Mouse (Mus musculus): Measurements from ENCODE around the gene Dyrk1a.

The Dyrk1a gene

GRCm38 (mm10) chr16:94590214-94590613 is 20.4 kb downstream of the Dyrk1a start:
- no peak for DNase-seq (ENCODE audit: low spot score in 2 of 2)

GRCm38 (mm10) chr16:94590977-94591376 is 21.2 kb downstream of the Dyrk1a start:
- DNase-seq (ENCODE audit: low spot score in 2 of 2): no peak

GRCm38 (mm10) chr16:94591536-94591935 is 21.7 kb downstream of the Dyrk1a start:
- DNase-seq (ENCODE audit: low spot score in 2 of 2): no peak

- DNase-seq (ENCODE audit: low spot score in 2 of 2): no peak
These were observed 26.8 kb downstream of the Dyrk1a start for GRCm38 (mm10) chr16:94596633-94597032.

GRCm38 (mm10) chr16:94597640-94598039 is 27.8 kb downstream of the Dyrk1a start:
- DNase-seq (ENCODE audit: low spot score in 2 of 2): no peak

GRCm38 (mm10) chr16:94599977-94600724 is 30.3 kb downstream of the Dyrk1a start:
- DNase-seq (ENCODE audit: low spot score in 2 of 2): no peak

- no peak for DNase-seq (ENCODE audit: low spot score in 2 of 2)
These were observed 31.3 kb downstream of the Dyrk1a start for GRCm38 (mm10) chr16:94601089-94601488.

GRCm38 (mm10) chr16:94601540-94601953 is 31.7 kb downstream of the Dyrk1a start:
- peak; percentile 53 to 57 for DNase-seq (ENCODE audit: low spot score in 2 of 2)

GRCm38 (mm10) chr16:94602188-94602587 is 32.4 kb downstream of the Dyrk1a start:
- no peak for DNase-seq (ENCODE audit: low spot score in 2 of 2)

- no peak for DNase-seq (ENCODE audit: low spot score in 2 of 2)
These were observed 32.9 kb downstream of the Dyrk1a start for GRCm38 (mm10) chr16:94602730-94603129.

- DNase-seq (ENCODE audit: low spot score in 2 of 2): no peak
These were observed 36.4 kb downstream of the Dyrk1a start for GRCm38 (mm10) chr16:94606169-94606568.

GRCm38 (mm10) chr16:94607468-94607867 is 37.7 kb downstream of the Dyrk1a start:
- DNase-seq (ENCODE audit: low spot score in 2 of 2): no peak

GRCm38 (mm10) chr16:94608706-94609594 is 39.1 kb downstream of the Dyrk1a start:
- DNase-seq (ENCODE audit: low spot score in 2 of 2): no peak

- no peak for DNase-seq (ENCODE audit: low spot score in 2 of 2)
These were observed 42.8 kb downstream of the Dyrk1a start for GRCm38 (mm10) chr16:94612573-94612972.

GRCm38 (mm10) chr16:94617255-94617654 is 47.4 kb downstream of the Dyrk1a start:
- DNase-seq (ENCODE audit: low spot score in 2 of 2): no peak

GRCm38 (mm10) chr16:94618543-94618942 is 48.7 kb downstream of the Dyrk1a start:
- DNase-seq (ENCODE audit: low spot score in 2 of 2): peak; percentile 41 to 65

- no peak for DNase-seq (ENCODE audit: low spot score in 2 of 2)
These were observed 49.5 kb downstream of the Dyrk1a start for GRCm38 (mm10) chr16:94619301-94619700.

GRCm38 (mm10) chr16:94624871-94625270 is 55.1 kb downstream of the Dyrk1a start:
- DNase-seq (ENCODE audit: low spot score in 2 of 2): no peak

- no peak for DNase-seq (ENCODE audit: low spot score in 2 of 2)
These were observed 55.8 kb downstream of the Dyrk1a start for GRCm38 (mm10) chr16:94625639-94626038.

- no peak for DNase-seq (ENCODE audit: low spot score in 2 of 2)
These were observed 57.9 kb downstream of the Dyrk1a start for GRCm38 (mm10) chr16:94627736-94628135.

- no peak for DNase-seq (ENCODE audit: low spot score in 2 of 2)
These were observed 59.3 kb downstream of the Dyrk1a start for GRCm38 (mm10) chr16:94628976-94629729.

GRCm38 (mm10) chr16:94631984-94632383 is 62.2 kb downstream of the Dyrk1a start:
- peak in 1 of 2 experiments; percentile 53 for DNase-seq (ENCODE audit: low spot score in 2 of 2)
